Mouse (Mus musculus): ENCODE data around the gene Stx1a.

GRCm38 (mm10) chr5:135002151-135002550, 21.1 kb upstream of the Stx1a start:
- no peak for TF ChIP-seq CTCF (IDR thresholded peaks at IDR 0.05; ENCODE audit: control insufficient read depth, insufficient read depth, insufficient replicate concordance, low read depth, low read length)
- TF ChIP-seq POLR2A (IDR thresholded peaks at IDR 0.05; ENCODE audit: control insufficient read depth, low read depth, low read length): no peak

All from testis, adult 2 months (tissue).